Mouse (Mus musculus): Measurements from ENCODE around the gene Gm6482. TPM values are rescaled to one million over a fixed set of nuclear protein-coding genes. Genes with fewer than 3 reads are reported as not detected.
A peak's percentile ranks its signal among the peaks of the same experiment; 100 is the strongest.
"Not testable (repeated sequence)": the region's sequence is repeated elsewhere in the genome, so short reads cannot be mapped to it uniquely, and the experiment has no call there.

The Gm6482 gene
- polyA plus RNA-seq (2015; fragmentation: Nextera tagmentation; extraction: Ambion mirVana): not detected in 2 replicates

GRCm38 (mm10) chr14:41408181-41408580 lies at the start of gene Gm6482:
TSS of gene Gm6482 (minus strand) at chr14:41408281.
- H3K27ac ChIP-seq (replicated peaks); H3K27me3 ChIP-seq (ENCODE audit: control insufficient read depth, insufficient read depth, low read length); H3K9me3 ChIP-seq (ENCODE audit: control insufficient read depth, low read length); H3K4me3 ChIP-seq (ENCODE audit: low read depth, low read length); H3K4me1 ChIP-seq (replicated peaks; ENCODE audit: control insufficient read depth, insufficient read depth); H3K4me2 ChIP-seq (replicated peaks; ENCODE audit: low read depth); ATAC-seq (ENCODE audit: low FRiP score, low TSS enrichment); H3K9ac ChIP-seq (ENCODE audit: low read length); DNase-seq (ENCODE audit: low spot score); H3K36me3 ChIP-seq (ENCODE audit: control insufficient read depth, insufficient read depth, low read length): not testable (repeated sequence)
- no CpG with 5 or more reads among the region's 2 CpGs for WGBS

DNA sequence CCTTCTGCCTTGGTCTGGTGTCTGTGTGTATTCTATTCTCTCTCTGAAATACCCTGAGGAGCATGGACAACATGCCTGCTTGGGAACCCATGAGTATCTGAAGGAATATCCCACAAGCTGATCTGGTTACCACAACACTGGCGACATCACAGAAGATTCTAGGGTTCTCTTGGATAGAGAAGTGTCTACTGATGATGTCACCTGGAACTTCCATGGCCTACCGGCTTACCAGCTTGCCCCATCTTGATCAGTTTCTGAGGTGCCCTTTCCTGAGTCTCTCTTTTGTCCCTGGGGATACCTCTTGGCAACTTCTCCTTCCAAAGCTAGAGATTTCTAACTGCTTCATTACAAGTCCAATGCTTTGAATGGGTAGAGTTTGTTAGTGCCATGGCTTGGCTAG lies 45.3 kb upstream of the Gm6482 start, which contains the start of gene Gm7954:
Gene Gm7954 (minus strand): TSS at position 101 of the 400 bp plus-strand sequence.
- H3K27ac ChIP-seq (replicated peaks); H3K36me3 ChIP-seq (ENCODE audit: control insufficient read depth, insufficient read depth, low read length); H3K4me3 ChIP-seq (ENCODE audit: low read depth, low read length); H3K27me3 ChIP-seq (ENCODE audit: control insufficient read depth, insufficient read depth, low read length); H3K9ac ChIP-seq (ENCODE audit: low read length); H3K4me1 ChIP-seq (replicated peaks; ENCODE audit: control insufficient read depth, insufficient read depth); DNase-seq (ENCODE audit: low spot score); H3K4me2 ChIP-seq (replicated peaks; ENCODE audit: low read depth); H3K9me3 ChIP-seq (ENCODE audit: control insufficient read depth, low read length); ATAC-seq (ENCODE audit: low FRiP score, low TSS enrichment): not testable (repeated sequence)
- WGBS: no CpG with 5 or more reads among the region's 2 CpGs

- not testable (repeated sequence) for H3K4me1 ChIP-seq (replicated peaks; ENCODE audit: control insufficient read depth, insufficient read depth); H3K27me3 ChIP-seq (ENCODE audit: control insufficient read depth, insufficient read depth, low read length); H3K9me3 ChIP-seq (ENCODE audit: control insufficient read depth, low read length); H3K9ac ChIP-seq (ENCODE audit: low read length); H3K4me3 ChIP-seq (ENCODE audit: low read depth, low read length); H3K27ac ChIP-seq (replicated peaks); H3K36me3 ChIP-seq (ENCODE audit: control insufficient read depth, insufficient read depth, low read length); H3K4me2 ChIP-seq (replicated peaks; ENCODE audit: low read depth); ATAC-seq (ENCODE audit: low FRiP score, low TSS enrichment)
- peak; percentile 26 for DNase-seq (ENCODE audit: low spot score)
- 12% methylated on average over 10 of the region's 16 CpGs for WGBS
- TF ChIP-seq CTCF (IDR thresholded peaks at IDR 0.05; ENCODE audit: low read depth): peak; percentile 50
Measured at GRCm38 (mm10) chr14:41425393-41426075, 17.5 kb upstream of the Gm6482 start.

DNA sequence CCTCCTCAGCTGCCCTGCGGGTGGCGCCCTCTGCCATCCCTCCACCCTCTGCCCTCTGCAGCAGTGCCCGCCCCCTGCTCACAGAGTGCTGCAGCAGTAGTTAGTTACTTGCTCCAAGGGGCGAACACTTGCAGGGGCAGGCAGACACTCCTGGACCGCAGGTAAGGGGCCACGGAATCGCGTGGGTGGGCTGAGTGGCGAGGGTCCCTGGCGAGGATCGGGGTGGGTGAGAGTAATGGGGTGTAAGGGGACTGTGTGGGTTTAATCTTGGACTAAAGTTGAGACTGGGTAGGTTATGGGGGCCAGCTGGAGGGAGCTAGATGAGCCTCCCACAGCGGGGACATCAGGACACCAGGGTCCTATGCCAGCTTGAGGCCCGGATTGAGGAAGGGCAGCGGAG lies 16.6 kb upstream of the Gm6482 start:
- not testable (repeated sequence) for H3K4me2 ChIP-seq (replicated peaks; ENCODE audit: low read depth); H3K9me3 ChIP-seq (ENCODE audit: control insufficient read depth, low read length); H3K27ac ChIP-seq (replicated peaks); H3K9ac ChIP-seq (ENCODE audit: low read length); H3K4me3 ChIP-seq (ENCODE audit: low read depth, low read length); ATAC-seq (ENCODE audit: low FRiP score, low TSS enrichment); H3K27me3 ChIP-seq (ENCODE audit: control insufficient read depth, insufficient read depth, low read length); H3K4me1 ChIP-seq (replicated peaks; ENCODE audit: control insufficient read depth, insufficient read depth); H3K36me3 ChIP-seq (ENCODE audit: control insufficient read depth, insufficient read depth, low read length)
- DNase-seq (ENCODE audit: low spot score): peak; percentile 11
- WGBS: 18% methylated on average over 13 of the region's 14 CpGs

- H3K4me2 ChIP-seq (replicated peaks; ENCODE audit: low read depth); H3K4me3 ChIP-seq (ENCODE audit: low read depth, low read length); ATAC-seq (ENCODE audit: low FRiP score, low TSS enrichment); H3K4me1 ChIP-seq (replicated peaks; ENCODE audit: control insufficient read depth, insufficient read depth); H3K27ac ChIP-seq (replicated peaks); H3K9ac ChIP-seq (ENCODE audit: low read length); DNase-seq (ENCODE audit: low spot score); H3K36me3 ChIP-seq (ENCODE audit: control insufficient read depth, insufficient read depth, low read length); H3K27me3 ChIP-seq (ENCODE audit: control insufficient read depth, insufficient read depth, low read length); H3K9me3 ChIP-seq (ENCODE audit: control insufficient read depth, low read length): not testable (repeated sequence)
- no CpG with 5 or more reads among the region's 3 CpGs for WGBS
Measured at GRCm38 (mm10) chr14:41386279-41386678, 21.8 kb downstream of the Gm6482 start, which contains the start of gene Gm7945. TSS of gene Gm7945 (minus strand) at chr14:41386379.

Other genes with a start within 250 kb of the Gm6482 start
- 4.9 TPM in 2 replicates for gene Sftpd, start 223.1 kb downstream of the Gm6482 start, polyA plus RNA-seq (2015; fragmentation: Nextera tagmentation; extraction: Ambion mirVana)
- not detected in 2 replicates for gene Gm2832, start 129.5 kb downstream of the Gm6482 start, polyA plus RNA-seq (2015; fragmentation: Nextera tagmentation; extraction: Ambion mirVana)
- not detected in 2 replicates for gene Gm5798, start 59.7 kb downstream of the Gm6482 start, polyA plus RNA-seq (2015; fragmentation: Nextera tagmentation; extraction: Ambion mirVana)
- gene Gm7945, start 21.9 kb downstream of the Gm6482 start, polyA plus RNA-seq (2015; fragmentation: Nextera tagmentation; extraction: Ambion mirVana): not detected in 2 replicates
- gene Gm7954, start 45.2 kb upstream of the Gm6482 start, polyA plus RNA-seq (2015; fragmentation: Nextera tagmentation; extraction: Ambion mirVana): not detected in 2 replicates
- gene Gm3486, start 81.2 kb upstream of the Gm6482 start, polyA plus RNA-seq (2015; fragmentation: Nextera tagmentation; extraction: Ambion mirVana): not detected in 2 replicates
- gene Gm7970, start 147.3 kb upstream of the Gm6482 start, polyA plus RNA-seq (2015; fragmentation: Nextera tagmentation; extraction: Ambion mirVana): not detected in 2 replicates
- gene 1700049E17Rik2, start 164.9 kb upstream of the Gm6482 start, polyA plus RNA-seq (2015; fragmentation: Nextera tagmentation; extraction: Ambion mirVana): not detected in 2 replicates
- not detected in 2 replicates for gene Gm3072, start 216.3 kb upstream of the Gm6482 start, polyA plus RNA-seq (2015; fragmentation: Nextera tagmentation; extraction: Ambion mirVana)
- not detected in 2 replicates for gene Gm3676, start 238.2 kb upstream of the Gm6482 start, polyA plus RNA-seq (2015; fragmentation: Nextera tagmentation; extraction: Ambion mirVana)